Mouse (Mus musculus): ENCODE results near the gene Il11.

- TF ChIP-seq POLR2A (IDR thresholded peaks at IDR 0.05; ENCODE audit: insufficient read length, low read depth) (no peak), USF1 (IDR thresholded peaks at IDR 0.05; ENCODE audit: low read depth) (no peak), MYOD1 (IDR thresholded peaks at IDR 0.05; ENCODE audit: control insufficient read depth in 1 of 3, insufficient read length in 2 of 3, low read depth in 2 of 3) (no peak), E2F4 (IDR thresholded peaks at IDR 0.05; ENCODE audit: insufficient read depth) (no peak)
Observed at GRCm38 (mm10) chr7:4741672-4742481, 40.8 kb downstream of the Il11 start.

Measured in myocyte (in vitro differentiated cells).